Mouse (Mus musculus) gastrocnemius, postnatal 10 days (tissue): ENCODE results near the gene Rpgrip1l. TPM values are rescaled to one million over a fixed set of nuclear protein-coding genes. Genes with fewer than 3 reads are reported as not detected.

Experiments used
- DNase-seq: peaks from one replicate; pipeline ENCODE4 v3.0.0; 2021; ENCODE audit warnings: mixed read lengths
- total RNA-seq, 2 experiments: library from RNA; stranded (reverse); gene quantifications; 2 replicates each; pipeline ENCODE4 v1.2.3; 2021

The Rpgrip1l gene
- total RNA-seq, 2 experiments from 2014 or later = 2.6 to 4.5 TPM

DNA sequence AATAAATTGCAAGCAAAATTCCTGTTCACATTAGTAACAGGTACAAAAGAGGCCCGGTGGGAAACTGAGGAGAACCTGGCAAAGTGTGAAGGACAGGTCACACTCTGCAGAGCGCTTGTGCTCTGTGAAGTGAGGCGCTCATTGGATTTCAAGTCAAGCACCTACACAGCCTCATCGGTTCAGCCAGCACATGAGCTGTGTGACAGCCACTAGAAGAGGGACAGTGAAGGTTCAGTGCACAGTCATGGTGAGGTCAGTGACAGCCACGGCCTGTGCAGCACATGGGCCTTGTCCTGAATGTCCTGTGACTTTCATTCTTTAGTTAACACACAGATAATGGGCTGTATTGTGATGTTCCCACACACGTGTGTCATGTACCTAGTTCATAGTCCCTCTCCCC, 107.2 kb downstream of the Rpgrip1l start:
- no peak for DNase-seq

DNA sequence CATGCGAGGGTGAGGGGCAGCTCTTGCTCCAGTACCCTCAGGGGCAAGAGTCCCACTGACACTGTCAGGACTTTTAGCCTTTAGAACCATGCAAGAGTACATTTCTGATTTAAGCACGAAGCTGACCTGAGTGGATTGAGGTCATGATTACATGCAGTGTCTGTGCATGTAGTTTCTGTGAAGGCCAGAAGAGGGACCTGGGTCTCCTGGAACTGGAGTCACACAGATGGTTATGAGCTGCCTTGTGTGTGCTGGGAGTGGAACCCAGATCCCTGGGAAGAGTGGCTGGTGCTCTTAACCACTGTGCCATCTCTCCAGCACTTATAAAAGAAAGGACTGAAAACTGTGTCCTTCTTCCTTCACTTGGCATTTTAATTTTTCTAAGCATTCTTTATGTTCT, 111.9 kb downstream of the Rpgrip1l start:
- no peak for DNase-seq

DNA sequence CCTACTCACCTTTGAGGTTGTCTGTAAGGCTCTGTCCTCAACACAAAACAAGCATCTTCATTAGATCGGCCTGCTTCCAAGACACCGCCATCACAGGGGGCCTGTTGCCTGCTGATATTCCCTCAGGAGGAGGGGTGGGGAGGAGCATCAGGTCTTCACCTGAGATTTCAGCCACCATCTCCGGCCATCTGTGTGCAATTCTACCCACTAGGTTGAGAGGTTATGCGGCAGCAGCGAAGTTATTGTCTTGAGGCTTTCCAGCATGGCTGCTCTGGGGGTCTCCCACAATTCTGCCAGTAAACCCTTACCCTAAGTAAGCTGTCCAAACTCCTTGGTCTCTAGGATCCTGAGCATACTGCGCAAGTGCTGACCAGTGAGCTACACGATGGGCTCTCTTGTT, 113.2 kb downstream of the Rpgrip1l start, which contains the start of gene Aktip:
Gene Aktip (minus strand): TSS at position 101 of the 400 bp plus-strand sequence.
- no peak for DNase-seq

DNA sequence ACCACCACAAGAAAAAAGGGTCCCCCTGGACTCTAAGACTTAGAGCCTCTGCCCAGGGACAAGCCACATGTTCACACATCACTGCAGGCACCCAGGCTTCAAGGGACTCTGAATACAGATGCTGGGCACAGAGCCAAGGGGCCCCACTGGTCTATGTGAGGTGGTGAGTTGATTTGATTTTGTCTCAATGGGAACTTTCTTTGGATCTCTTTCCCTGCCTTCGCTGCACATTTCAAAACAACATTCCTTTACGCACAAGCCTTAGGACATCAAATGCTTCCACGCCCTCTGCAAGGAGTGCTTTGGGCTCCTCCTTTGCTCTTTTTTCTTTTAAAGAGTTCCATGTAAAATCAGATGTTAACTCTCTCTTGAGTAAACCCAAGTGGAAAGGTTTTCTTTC, 115.0 kb downstream of the Rpgrip1l start:
- no peak for DNase-seq

DNA sequence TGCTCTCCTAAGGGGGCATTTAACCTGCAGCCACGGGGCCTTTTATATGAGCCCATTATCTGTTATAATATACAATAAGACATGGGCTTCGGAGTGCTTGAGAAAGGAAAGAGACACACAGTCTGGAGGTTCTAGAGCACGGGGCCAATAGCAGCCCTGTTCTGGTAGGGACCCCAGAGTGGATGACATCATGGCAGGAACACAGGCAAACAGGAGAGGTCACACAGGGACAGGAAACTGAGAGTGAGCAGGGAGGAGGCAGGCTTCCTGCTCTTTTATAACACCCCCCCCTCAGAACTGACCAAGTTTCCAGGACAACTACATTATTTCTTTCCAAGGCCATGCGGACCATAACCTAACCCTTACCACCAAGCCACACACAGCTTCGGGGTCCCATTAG, 115.8 kb downstream of the Rpgrip1l start:
- DNase-seq = no peak

DNA sequence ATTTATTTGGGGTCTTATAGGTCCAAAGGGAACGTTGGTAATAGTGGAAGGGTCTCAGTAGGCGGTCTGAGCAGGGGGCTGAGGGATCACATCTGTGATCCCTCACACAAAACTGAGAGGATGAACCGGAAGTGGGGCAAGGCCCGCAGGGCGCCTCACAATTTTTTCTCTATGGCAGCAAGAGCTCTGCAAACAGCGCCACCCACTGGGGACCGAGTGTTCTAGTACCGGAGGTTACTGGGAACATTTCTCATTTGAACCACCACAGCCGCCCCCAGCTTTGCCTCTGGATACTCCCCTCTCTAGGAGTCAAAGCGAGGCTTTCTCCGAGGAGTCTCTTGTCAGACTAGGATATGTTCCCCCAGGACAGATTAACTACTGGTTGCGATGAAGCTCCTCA, 116.4 kb downstream of the Rpgrip1l start:
- peak; percentile 35 for DNase-seq

DNA sequence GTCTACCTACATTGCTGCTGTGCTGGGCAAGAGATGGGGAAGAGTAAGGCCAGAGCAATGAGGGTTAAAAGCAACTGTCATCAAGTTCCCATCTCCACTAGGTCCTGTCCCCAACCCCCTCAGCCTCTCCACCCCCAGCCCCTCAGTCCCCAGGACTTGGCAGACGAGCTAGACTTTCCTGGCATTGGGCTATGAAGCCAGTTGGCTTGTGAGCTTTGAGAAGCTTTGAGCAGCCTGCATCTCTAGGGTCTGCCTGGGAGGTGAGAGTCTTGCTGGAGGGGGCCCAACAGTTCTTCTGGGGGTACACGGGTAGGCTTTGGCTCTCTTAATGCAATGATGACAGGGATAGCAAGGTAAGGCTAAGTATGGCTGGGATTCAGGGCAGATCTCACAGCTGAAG, 119.0 kb downstream of the Rpgrip1l start:
- no peak for DNase-seq

DNA sequence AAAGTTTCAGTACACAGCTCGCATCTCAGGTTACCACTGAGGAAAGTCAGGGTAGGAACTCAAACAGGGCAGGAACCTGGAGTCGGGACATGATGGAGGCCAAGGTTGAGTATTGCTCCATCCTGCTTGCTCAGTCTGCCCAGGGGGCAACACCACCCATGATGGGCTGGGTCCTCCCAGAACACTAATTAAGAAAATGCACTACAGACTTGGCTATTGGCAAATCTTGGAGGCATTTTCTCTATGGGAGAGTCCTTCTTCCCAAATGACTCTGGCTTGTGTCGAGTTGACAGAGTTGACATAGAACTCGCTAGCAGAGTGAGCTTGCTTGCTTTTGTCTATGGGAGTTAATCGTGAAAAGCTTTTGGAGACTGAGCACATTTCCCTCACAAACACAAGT, 120.1 kb downstream of the Rpgrip1l start:
- DNase-seq = no peak

DNA sequence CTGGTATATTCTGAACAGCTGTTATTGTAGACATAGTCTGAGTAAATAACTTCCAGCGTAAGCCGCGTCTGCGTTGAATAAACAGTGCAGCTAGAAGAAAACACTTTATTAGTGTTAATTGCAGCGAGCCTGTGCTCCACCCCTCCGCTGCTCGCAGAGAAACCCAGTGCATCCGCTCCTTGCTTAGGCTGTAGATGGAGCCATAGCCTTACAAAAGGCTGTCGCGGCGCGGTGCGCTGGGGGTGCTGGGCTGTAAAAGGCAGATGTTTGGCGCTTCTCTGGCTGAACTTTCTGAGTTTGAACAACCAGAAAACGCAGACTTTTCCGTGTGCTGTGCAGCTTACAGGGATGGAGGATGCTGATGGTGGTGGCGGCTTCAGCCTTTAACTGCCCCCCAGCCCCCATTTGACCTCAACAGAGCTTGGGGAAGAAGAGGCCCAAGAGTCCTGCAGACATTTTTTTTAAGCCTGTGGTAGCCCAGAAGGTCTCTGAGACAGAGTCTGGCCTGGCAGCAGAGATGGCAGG, 122.2 kb downstream of the Rpgrip1l start:
- peak; percentile 63 for DNase-seq

DNA sequence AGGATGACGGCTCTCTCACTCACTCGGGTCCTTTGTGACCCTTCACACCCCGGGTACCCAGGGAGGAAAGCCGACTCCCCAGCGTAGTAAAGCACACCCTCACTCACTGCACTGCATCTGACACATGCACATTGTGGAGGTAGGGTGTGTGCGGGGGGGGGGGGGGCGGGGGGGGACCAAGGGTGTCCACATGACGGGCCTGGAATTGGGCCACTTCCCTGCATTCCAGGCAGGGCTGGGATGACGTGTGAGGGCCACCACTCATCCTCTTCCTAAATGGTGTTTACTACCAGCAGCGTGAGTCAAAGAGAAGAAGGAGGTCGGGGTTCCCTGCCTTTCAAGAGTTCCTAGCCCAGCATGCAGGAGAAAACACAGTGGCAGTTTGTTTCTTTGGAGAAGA, 124.9 kb downstream of the Rpgrip1l start:
- no peak for DNase-seq

DNA sequence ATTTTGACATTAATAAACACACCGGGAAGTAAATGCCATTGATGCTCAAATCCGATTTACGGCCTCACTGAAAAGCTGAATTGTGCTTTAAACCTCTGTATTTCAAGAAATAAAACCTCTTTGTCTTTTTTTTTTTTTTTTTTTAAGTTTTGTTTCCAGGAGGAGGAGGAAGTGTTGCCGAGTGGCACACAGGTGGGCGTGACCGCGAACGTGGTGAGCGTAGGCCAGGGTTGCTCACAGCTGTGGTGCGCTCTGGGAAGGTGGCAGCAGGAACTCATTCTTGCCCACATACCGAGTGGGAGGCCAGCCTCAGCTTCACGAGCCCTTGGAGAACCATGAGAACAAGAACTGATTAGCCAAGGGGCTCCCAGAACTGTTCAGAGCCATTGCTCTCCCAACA, 126.7 kb downstream of the Rpgrip1l start:
- no peak for DNase-seq

DNA sequence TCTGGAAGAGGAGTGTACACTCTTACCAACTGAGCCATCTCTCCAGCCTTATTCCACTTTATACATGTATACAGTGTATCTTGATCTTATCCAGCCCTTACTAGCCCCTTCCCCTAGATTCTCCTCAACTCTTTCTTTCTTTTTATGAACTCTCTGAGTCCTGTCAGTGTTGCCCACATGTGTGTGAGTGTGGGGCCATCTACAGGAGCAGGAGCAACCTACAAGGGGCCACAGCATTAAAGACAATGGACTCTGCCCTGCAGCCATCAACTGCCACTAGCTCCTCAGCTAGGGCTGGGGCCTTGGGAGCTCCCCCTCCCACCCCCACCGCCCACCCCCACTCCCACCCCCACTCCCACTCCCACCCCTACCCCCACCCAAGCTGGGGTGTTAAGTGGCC, 135.4 kb downstream of the Rpgrip1l start:
- DNase-seq = no peak

DNA sequence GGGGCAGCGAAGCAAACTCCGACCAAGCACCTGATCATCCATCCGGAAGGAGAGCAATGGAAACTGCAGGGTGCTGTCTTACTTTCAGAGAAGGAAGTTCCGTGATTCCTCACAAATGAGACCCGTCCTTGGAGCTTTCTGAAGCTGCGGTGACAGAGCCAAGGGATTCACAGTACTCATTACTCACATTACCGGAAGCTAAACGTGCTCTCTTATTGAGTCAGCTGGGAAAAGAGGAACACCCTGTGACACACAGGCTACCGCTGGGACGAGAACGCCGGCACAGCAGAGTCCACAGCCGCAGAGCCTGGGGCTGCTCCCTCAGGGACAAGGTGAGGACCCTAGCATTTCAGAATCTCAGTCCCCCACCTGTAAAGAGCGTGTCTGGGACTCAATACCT, 136.9 kb downstream of the Rpgrip1l start:
- DNase-seq = no peak

DNA sequence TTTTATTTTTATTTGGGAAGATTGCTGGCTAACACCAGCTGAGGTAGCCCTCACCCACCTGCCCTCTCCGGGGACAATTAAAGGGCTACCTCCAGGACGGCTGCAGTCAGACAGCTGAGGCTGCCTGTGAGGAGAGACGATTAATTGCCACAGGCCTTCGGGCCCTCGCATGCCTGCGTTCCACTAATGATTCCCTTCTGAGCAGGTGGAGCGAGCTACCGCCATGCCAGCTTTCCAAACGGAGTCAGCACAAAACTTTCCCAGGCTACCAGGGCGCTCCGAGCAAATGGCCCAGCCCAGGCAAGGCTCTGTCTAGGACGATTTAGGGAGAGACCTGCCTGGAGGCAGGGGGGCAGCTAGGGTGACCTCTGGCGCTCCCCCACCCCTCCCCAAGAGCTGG, 141.5 kb downstream of the Rpgrip1l start:
- DNase-seq = peak; percentile 16

DNA sequence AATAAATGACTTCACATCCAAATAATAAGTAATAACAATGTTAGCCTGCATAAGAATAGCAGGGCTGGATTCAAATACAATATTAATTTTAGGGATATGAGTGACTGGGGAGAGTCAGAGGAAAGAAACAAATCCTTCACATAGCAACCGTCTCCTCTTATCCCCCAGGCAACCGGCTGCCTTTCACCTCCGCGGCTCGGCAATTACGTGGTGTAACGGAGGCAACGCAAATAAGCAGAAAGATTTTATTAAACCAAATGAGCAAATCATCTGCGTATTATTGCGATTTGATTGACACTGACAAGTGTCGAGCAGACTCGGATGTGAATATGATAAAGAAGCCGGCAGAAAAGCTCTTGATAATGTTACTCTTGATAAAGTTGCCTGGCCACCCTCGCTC, 142.1 kb downstream of the Rpgrip1l start:
- no peak for DNase-seq

DNA sequence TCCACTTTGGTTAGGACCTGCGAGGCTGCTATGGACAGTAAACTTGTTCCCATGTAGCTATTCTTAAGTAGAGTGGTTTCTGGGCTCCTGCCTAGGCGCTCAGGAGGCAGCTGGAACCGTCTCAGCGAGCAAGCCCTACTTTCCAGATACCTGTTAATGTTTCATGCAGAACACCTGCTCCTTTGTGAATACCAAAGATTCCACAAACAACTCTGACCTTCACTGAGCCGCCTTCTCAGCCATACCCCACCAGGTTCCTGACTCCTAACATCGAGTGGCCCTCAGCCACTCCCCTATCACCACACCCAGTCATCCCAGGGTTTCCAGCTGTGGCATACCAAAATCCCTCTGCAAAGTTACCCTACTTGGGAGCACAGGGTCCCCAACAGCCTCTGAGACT, 142.9 kb downstream of the Rpgrip1l start:
- DNase-seq = no peak

Other genes with a start within 250 kb of the Rpgrip1l start
- 10 to 100 TPM; 16.8 to 20.2 TPM for gene Rbl2, start 243.2 kb downstream of the Rpgrip1l start, total RNA-seq
- 10 to 100 TPM; 34.6 to 38.2 TPM for gene Aktip, start 113.3 kb downstream of the Rpgrip1l start, total RNA-seq
- 100 to 1,000 TPM; 116 to 125 TPM for gene Fto, start 263 bp upstream of the Rpgrip1l start, total RNA-seq